Mouse (Mus musculus) liver, embryonic 15.5 days (tissue): Measurements from ENCODE around the gene Mecr. TPM values are rescaled to one million over a fixed set of nuclear protein-coding genes. Genes with fewer than 3 reads are reported as not detected.

Experiments
- ATAC-seq: fragments of 200-750 bp; cut with Nextera tagmentation; 2 replicates; pipeline ENCODE4 v1.8.0; 2017; ENCODE audit warnings: moderate number of reproducible peaks, mild to moderate bottlenecking, moderate library complexity; ENCODE audit not compliant: insufficient read depth
- H3K27ac ChIP-seq: fragments of 300-500 bp; sonication (generic); replicated peaks from 2 replicates; pipeline ENCODE4 v1.5.1; 2015; ENCODE audit warnings: mild to moderate bottlenecking, inconsistent platforms
- H3K27me3 ChIP-seq: fragments of 300-500 bp; sonication (generic); 2 replicates; pipeline ENCODE4 v1.6.1; 2015; ENCODE audit warnings: mild to moderate bottlenecking, inconsistent platforms
- H3K36me3 ChIP-seq: fragments of 300-500 bp; sonication (generic); replicated peaks from 2 replicates; pipeline ENCODE4 v1.6.1; 2015; ENCODE audit warnings: moderate library complexity, mild to moderate bottlenecking, inconsistent platforms
- H3K4me1 ChIP-seq: fragments of 300-500 bp; sonication (generic); replicated peaks from 2 replicates; pipeline ENCODE4 v1.6.1; 2015; ENCODE audit warnings: inconsistent platforms
- H3K4me2 ChIP-seq: fragments of 300-500 bp; sonication (generic); 2 replicates; pipeline ENCODE4 v1.6.1; 2015; ENCODE audit warnings: moderate library complexity, mild to moderate bottlenecking, inconsistent platforms
- H3K4me3 ChIP-seq: fragments of 300-500 bp; sonication (generic); replicated peaks from 2 replicates; pipeline ENCODE4 v1.5.1; 2015; ENCODE audit warnings: mild to moderate bottlenecking, inconsistent platforms
- H3K9ac ChIP-seq: fragments of 300-500 bp; sonication (generic); 2 replicates; pipeline ENCODE4 v1.6.1; 2015; ENCODE audit warnings: moderate library complexity, mild to moderate bottlenecking, inconsistent platforms
- H3K9me3 ChIP-seq: fragments of 300-500 bp; sonication (generic); replicated peaks from 2 replicates; pipeline ENCODE4 v1.6.1; 2016; ENCODE audit warnings: inconsistent platforms
- WGBS: fragments of 180-500 bp; shearing (Covaris S2); methylation state at CpG from one replicate; pipeline ENCODE4 v1.1.7; 2015; ENCODE audit warnings: mixed read lengths; ENCODE audit not compliant: insufficient replicate concordance; 5-methylcytosine and 5-hydroxymethylcytosine counted together
- polyA plus RNA-seq: library from polyadenylated mRNA; unstranded; fragments of >200 nt; fragmentation: Nextera tagmentation; extraction: Ambion mirVana; gene quantifications from 2 replicates; pipeline ENCODE4 v1.2.1, GENCODE M21; 2015

Gene Mecr
- polyA plus RNA-seq, 1 experiment from 2014 or later = 34.0 TPM

- WGBS = 66% methylated on average over 23 of the region's 23 CpGs
Measured at GRCm38 (mm10) chr4:131818926-131819325, 24.3 kb upstream of the Mecr start.

GRCm38 (mm10) chr4:131821161-131821731 lies 22.0 kb upstream of the Mecr start:
- no peak overlapping the region for H3K4me2 ChIP-seq
- no peaks in the 10 kb centered on the region for H3K9me3 ChIP-seq
- no peak overlapping the region for H3K4me3 ChIP-seq
- H3K9ac ChIP-seq = no peak overlapping the region
- no peaks in the 10 kb centered on the region for H3K36me3 ChIP-seq
- 0 out of 2 replicates have a peak, but pooled peaks cover 3% of the 10 kb centered on the region for H3K27me3 ChIP-seq
- WGBS = 67% methylated on average over 16 of the region's 16 CpGs
- peaks cover 29% of the 10 kb centered on the region for H3K4me1 ChIP-seq
- ATAC-seq = no peak
- no peak overlapping the region for H3K27ac ChIP-seq

More at GRCm38 (mm10) chr4:131818926-131819325, 24.3 kb upstream of the Mecr start:
- no peak overlapping the region for H3K9ac ChIP-seq
- no peaks in the 10 kb centered on the region for H3K9me3 ChIP-seq
- 0 out of 2 replicates have a peak, but pooled peaks cover 3% of the 10 kb centered on the region for H3K27me3 ChIP-seq
- no peak overlapping the region for H3K4me3 ChIP-seq
- ATAC-seq = no peak
- H3K4me1 ChIP-seq = peaks cover 31% of the 10 kb centered on the region
- no peak overlapping the region for H3K4me2 ChIP-seq
- H3K36me3 ChIP-seq = no peaks in the 10 kb centered on the region
- H3K27ac ChIP-seq = no peak overlapping the region

GRCm38 (mm10) chr4:131822583-131822982 lies 20.7 kb upstream of the Mecr start:
- H3K27ac ChIP-seq = peak overlapping the region; percentile 35
- H3K4me1 ChIP-seq = peaks cover 41% of the 10 kb centered on the region
- no peaks in the 10 kb centered on the region for H3K36me3 ChIP-seq
- 51% methylated on average over 3 of the region's 3 CpGs for WGBS
- 0 out of 2 replicates have a peak, but pooled peaks cover 7% of the 10 kb centered on the region for H3K27me3 ChIP-seq
- no peaks in the 10 kb centered on the region for H3K9me3 ChIP-seq
- ATAC-seq = peak; percentile 44; the same call in 1 of the 2 replicates
- peak overlapping the region; percentile 5; the same call in 1 of the 2 replicates for H3K4me2 ChIP-seq
- no peak overlapping the region for H3K9ac ChIP-seq
- no peak overlapping the region for H3K4me3 ChIP-seq

GRCm38 (mm10) chr4:131824939-131825338 lies 18.3 kb upstream of the Mecr start:
- no peak overlapping the region for H3K27ac ChIP-seq
- H3K4me1 ChIP-seq = peaks cover 63% of the 10 kb centered on the region
- H3K36me3 ChIP-seq = no peaks in the 10 kb centered on the region
- H3K4me3 ChIP-seq = no peak overlapping the region
- ATAC-seq = no peak
- H3K9ac ChIP-seq = no peak overlapping the region
- H3K27me3 ChIP-seq = 0 out of 2 replicates have a peak, but pooled peaks cover 7% of the 10 kb centered on the region
- no peak overlapping the region for H3K4me2 ChIP-seq
- no peaks in the 10 kb centered on the region for H3K9me3 ChIP-seq
- 56% methylated on average over 3 of the region's 3 CpGs for WGBS

GRCm38 (mm10) chr4:131825830-131826229 lies 17.4 kb upstream of the Mecr start:
- Histone ChIP-seq H3K9me3 (no peaks in the 10 kb centered on the region), H3K9ac (no peak overlapping the region; the same call in 1 of the 2 replicates), H3K4me1 (peaks cover 71% of the 10 kb centered on the region), H3K27ac (no peak overlapping the region), H3K4me2 (no peak overlapping the region), H3K4me3 (no peak overlapping the region), H3K36me3 (no peaks in the 10 kb centered on the region), H3K27me3 (0 out of 2 replicates have a peak, but pooled peaks cover 4% of the 10 kb centered on the region)
- ATAC-seq = no peak
- 19% methylated on average over 8 of the region's 8 CpGs for WGBS

GRCm38 (mm10) chr4:131826905-131827304 lies 16.4 kb upstream of the Mecr start:
- Histone ChIP-seq H3K27me3 (0 out of 2 replicates have a peak, but pooled peaks cover 4% of the 10 kb centered on the region), H3K4me1 (peaks cover 75% of the 10 kb centered on the region), H3K4me2 (no peak overlapping the region), H3K9ac (no peak overlapping the region), H3K4me3 (no peak overlapping the region), H3K27ac (no peak overlapping the region), H3K36me3 (no peaks in the 10 kb centered on the region), H3K9me3 (no peaks in the 10 kb centered on the region)
- WGBS = 18% methylated on average over 6 of the region's 6 CpGs
- no peak for ATAC-seq

GRCm38 (mm10) chr4:131829123-131829522 lies 14.1 kb upstream of the Mecr start:
- 28% methylated on average over 8 of the region's 8 CpGs for WGBS
- ATAC-seq = peak; percentile 92
- Histone ChIP-seq H3K4me1 (peaks cover 83% of the 10 kb centered on the region), H3K27me3 (peaks cover 9% of the 10 kb centered on the region), H3K36me3 (no peaks in the 10 kb centered on the region), H3K27ac (peak overlapping the region; percentile 82), H3K4me2 (peak overlapping the region; percentile 50), H3K9me3 (no peaks in the 10 kb centered on the region), H3K9ac (no peak overlapping the region; the same call in 1 of the 2 replicates), H3K4me3 (no peak overlapping the region; the same call in 1 of the 2 replicates)

GRCm38 (mm10) chr4:131831546-131832045 lies 11.7 kb upstream of the Mecr start:
- WGBS = 70% methylated on average over 5 of the region's 5 CpGs

GRCm38 (mm10) chr4:131832759-131833407 lies 10.4 kb upstream of the Mecr start:
- H3K27me3 ChIP-seq = peaks cover 43% of the 10 kb centered on the region
- H3K9ac ChIP-seq = no peak overlapping the region
- peak overlapping the region; percentile 49 for H3K4me2 ChIP-seq
- H3K36me3 ChIP-seq = no peaks in the 10 kb centered on the region
- 26% methylated on average over 3 of the region's 3 CpGs for WGBS
- H3K4me1 ChIP-seq = peaks cover 96% of the 10 kb centered on the region
- H3K27ac ChIP-seq = peak overlapping the region; percentile 61
- peak; percentile 45 for ATAC-seq
- H3K4me3 ChIP-seq = no peak overlapping the region
- H3K9me3 ChIP-seq = no peaks in the 10 kb centered on the region

More at GRCm38 (mm10) chr4:131831546-131832045, 11.7 kb upstream of the Mecr start:
- H3K4me1 ChIP-seq = peaks cover 95% of the 10 kb centered on the region
- H3K27me3 ChIP-seq = peaks cover 34% of the 10 kb centered on the region
- ATAC-seq = no peak
- no peak overlapping the region for H3K9ac ChIP-seq
- no peaks in the 10 kb centered on the region for H3K9me3 ChIP-seq
- H3K4me3 ChIP-seq = no peak overlapping the region
- H3K36me3 ChIP-seq = no peaks in the 10 kb centered on the region
- H3K4me2 ChIP-seq = no peak overlapping the region
- no peak overlapping the region for H3K27ac ChIP-seq

GRCm38 (mm10) chr4:131833971-131834609 lies 9.2 kb upstream of the Mecr start:
- WGBS = 35% methylated on average over 9 of the region's 9 CpGs

More at GRCm38 (mm10) chr4:131833971-131834609, 9.2 kb upstream of the Mecr start:
- Histone ChIP-seq H3K9ac (no peak overlapping the region), H3K4me3 (no peak overlapping the region), H3K4me2 (no peak overlapping the region; the same call in 1 of the 2 replicates), H3K36me3 (no peaks in the 10 kb centered on the region), H3K27me3 (peaks cover 55% of the 10 kb centered on the region), H3K27ac (peak overlapping the region; percentile 61), H3K4me1 (peaks cover 93% of the 10 kb centered on the region), H3K9me3 (no peaks in the 10 kb centered on the region)
- ATAC-seq = no peak
